Mouse (Mus musculus): ENCODE data around the gene 2410137M14Rik. TPM values are rescaled to one million over a fixed set of nuclear protein-coding genes. Genes with fewer than 3 reads are reported as not detected.

The 2410137M14Rik gene
- polyA plus RNA-seq, 1 experiment from 2014 or later: not detected

DNA sequence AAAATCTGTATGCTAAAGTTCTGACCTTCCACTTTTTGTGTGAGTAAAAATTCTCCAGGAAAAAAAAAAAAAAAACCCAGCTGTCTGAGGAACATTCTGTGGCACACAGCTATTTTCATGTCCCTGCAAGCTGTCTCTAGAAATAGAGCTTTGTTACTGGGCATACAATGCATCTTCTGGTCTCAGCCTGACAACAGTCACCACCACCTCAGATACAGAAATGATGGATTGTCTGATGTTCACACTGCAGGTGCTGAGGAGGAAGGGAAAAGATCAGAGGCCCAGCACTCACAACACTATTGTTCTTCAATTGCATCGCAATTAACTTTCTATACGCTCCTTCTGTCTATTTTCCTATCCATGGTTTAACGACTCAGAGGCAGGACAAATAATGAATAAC is 37.3 kb upstream of the 2410137M14Rik start:
- 65% methylated on average over 3 of the region's 3 CpGs for WGBS
- DNase-seq (ENCODE audit: low spot score) (no peak), ATAC-seq (replicated peaks; ENCODE audit: low FRiP score) (no peak)
- no peaks in the 10 kb centered on the region for H3K36me3 ChIP-seq (ENCODE audit: control insufficient read depth, insufficient read depth, low read length)
- H3K4me2 ChIP-seq (ENCODE audit: low read depth, low read length, severe bottlenecking): no peak overlapping the region
- no peak overlapping the region for H3K4me3 ChIP-seq (ENCODE audit: low read depth, low read length)
- no peak overlapping the region for H3K27ac ChIP-seq (ENCODE audit: low read depth, low read length)
- no peaks in the 10 kb centered on the region for H3K4me1 ChIP-seq (replicated peaks; ENCODE audit: control insufficient read depth, insufficient read depth, low read length)
- H3K27me3 ChIP-seq (ENCODE audit: control insufficient read depth, insufficient read depth, low read length): no peaks in the 10 kb centered on the region
- no peaks in the 10 kb centered on the region for H3K9me3 ChIP-seq (ENCODE audit: control insufficient read depth, low read length)
- H3K9ac ChIP-seq (ENCODE audit: low read length): no peak overlapping the region

DNA sequence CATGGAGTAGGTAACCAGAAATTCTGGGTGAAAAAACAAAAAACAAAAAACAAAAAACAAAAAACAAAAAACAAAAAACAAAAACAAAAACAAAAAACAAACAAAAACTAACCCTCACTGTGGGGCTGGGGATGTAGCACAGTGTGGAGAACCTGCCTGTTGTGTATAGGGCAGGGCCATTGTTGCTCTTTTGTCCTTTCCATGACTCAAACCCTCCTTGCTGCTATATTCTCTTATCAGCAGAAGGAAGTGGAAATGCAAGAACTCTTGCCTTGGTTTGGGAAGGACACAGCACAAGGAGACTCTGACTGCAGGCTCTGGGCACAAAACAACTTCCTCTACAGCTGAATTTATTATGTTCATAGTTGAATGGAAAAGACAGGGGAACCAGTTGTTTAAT is 35.3 kb upstream of the 2410137M14Rik start:
- Histone ChIP-seq H3K27me3 (ENCODE audit: control insufficient read depth, insufficient read depth, low read length) (no peaks in the 10 kb centered on the region), H3K4me3 (ENCODE audit: low read depth, low read length) (no peak overlapping the region), H3K4me2 (ENCODE audit: low read depth, low read length, severe bottlenecking) (no peak overlapping the region), H3K36me3 (ENCODE audit: control insufficient read depth, insufficient read depth, low read length) (no peaks in the 10 kb centered on the region; the same call in 1 of the 2 replicates), H3K27ac (ENCODE audit: low read depth, low read length) (no peak overlapping the region), H3K9me3 (ENCODE audit: control insufficient read depth, low read length) (no peaks in the 10 kb centered on the region), H3K4me1 (replicated peaks; ENCODE audit: control insufficient read depth, insufficient read depth, low read length) (0 out of 2 replicates have a peak, but pooled peaks cover 2% of the 10 kb centered on the region), H3K9ac (ENCODE audit: low read length) (no peak overlapping the region)
- DNase-seq (ENCODE audit: low spot score) (no peak), ATAC-seq (replicated peaks; ENCODE audit: low FRiP score) (no peak)

DNA sequence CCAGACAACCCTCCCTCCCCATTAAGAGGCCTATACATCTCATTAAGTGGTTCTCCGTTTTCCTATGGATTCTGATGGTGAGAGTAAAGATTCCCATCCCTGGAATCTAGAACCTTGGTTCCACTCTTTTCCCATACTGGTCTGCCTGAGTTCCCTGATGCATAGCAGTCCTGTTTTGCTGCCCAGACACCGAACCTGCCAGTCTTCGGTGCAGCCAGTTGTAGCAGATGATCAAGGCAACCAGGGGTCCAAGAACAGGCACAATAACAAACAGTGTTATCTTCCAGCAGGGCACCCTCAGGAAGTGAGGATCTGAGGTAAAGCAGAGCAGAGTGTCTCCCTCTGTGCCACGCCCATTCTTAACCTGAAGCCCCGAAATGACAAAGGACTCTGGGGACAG is 31.1 kb upstream of the 2410137M14Rik start:
- ATAC-seq (replicated peaks; ENCODE audit: low FRiP score): no peak
- no peak overlapping the region for H3K9ac ChIP-seq (ENCODE audit: low read length)
- no peaks in the 10 kb centered on the region for H3K9me3 ChIP-seq (ENCODE audit: control insufficient read depth, low read length)
- H3K4me3 ChIP-seq (ENCODE audit: low read depth, low read length): no peak overlapping the region
- no peak for DNase-seq (ENCODE audit: low spot score)
- no peak overlapping the region for H3K27ac ChIP-seq (ENCODE audit: low read depth, low read length)
- 0 out of 2 replicates have a peak, but pooled peaks cover 2% of the 10 kb centered on the region for H3K4me1 ChIP-seq (replicated peaks; ENCODE audit: control insufficient read depth, insufficient read depth, low read length)
- peaks cover 10% of the 10 kb centered on the region for H3K36me3 ChIP-seq (ENCODE audit: control insufficient read depth, insufficient read depth, low read length)
- H3K4me2 ChIP-seq (ENCODE audit: low read depth, low read length, severe bottlenecking): no peak overlapping the region
- WGBS: 76% methylated on average over 5 of the region's 5 CpGs
- no peaks in the 10 kb centered on the region for H3K27me3 ChIP-seq (ENCODE audit: control insufficient read depth, insufficient read depth, low read length)

DNA sequence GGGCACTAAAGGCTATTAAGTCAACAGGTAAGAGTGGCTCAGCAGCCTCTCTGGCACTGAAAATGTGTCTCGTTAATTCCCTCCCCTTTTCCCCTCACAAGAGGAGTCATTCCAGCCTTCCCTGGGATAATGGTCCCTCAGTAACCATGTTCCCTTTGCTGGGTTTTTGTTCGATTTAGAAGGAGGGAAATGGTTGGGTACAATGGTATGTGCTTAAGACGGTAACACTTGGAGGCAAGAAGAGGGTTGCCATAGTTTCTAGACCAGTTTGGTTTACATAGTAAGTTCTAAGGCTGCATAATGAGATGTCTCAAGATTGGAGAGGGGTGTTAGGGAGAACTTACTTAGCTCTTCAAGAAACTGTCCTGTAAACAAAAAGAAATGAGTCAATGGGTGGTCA is 30.7 kb upstream of the 2410137M14Rik start:
- Histone ChIP-seq H3K4me3 (ENCODE audit: low read depth, low read length) (no peak overlapping the region), H3K9me3 (ENCODE audit: control insufficient read depth, low read length) (no peaks in the 10 kb centered on the region), H3K27me3 (ENCODE audit: control insufficient read depth, insufficient read depth, low read length) (no peaks in the 10 kb centered on the region), H3K36me3 (ENCODE audit: control insufficient read depth, insufficient read depth, low read length) (peaks cover 10% of the 10 kb centered on the region), H3K27ac (ENCODE audit: low read depth, low read length) (no peak overlapping the region), H3K4me2 (ENCODE audit: low read depth, low read length, severe bottlenecking) (no peak overlapping the region), H3K4me1 (replicated peaks; ENCODE audit: control insufficient read depth, insufficient read depth, low read length) (0 out of 2 replicates have a peak, but pooled peaks cover 2% of the 10 kb centered on the region), H3K9ac (ENCODE audit: low read length) (no peak overlapping the region)
- WGBS: 78% methylated on average over 3 of the region's 3 CpGs
- ATAC-seq (replicated peaks; ENCODE audit: low FRiP score) (no peak), DNase-seq (ENCODE audit: low spot score) (no peak)

DNA sequence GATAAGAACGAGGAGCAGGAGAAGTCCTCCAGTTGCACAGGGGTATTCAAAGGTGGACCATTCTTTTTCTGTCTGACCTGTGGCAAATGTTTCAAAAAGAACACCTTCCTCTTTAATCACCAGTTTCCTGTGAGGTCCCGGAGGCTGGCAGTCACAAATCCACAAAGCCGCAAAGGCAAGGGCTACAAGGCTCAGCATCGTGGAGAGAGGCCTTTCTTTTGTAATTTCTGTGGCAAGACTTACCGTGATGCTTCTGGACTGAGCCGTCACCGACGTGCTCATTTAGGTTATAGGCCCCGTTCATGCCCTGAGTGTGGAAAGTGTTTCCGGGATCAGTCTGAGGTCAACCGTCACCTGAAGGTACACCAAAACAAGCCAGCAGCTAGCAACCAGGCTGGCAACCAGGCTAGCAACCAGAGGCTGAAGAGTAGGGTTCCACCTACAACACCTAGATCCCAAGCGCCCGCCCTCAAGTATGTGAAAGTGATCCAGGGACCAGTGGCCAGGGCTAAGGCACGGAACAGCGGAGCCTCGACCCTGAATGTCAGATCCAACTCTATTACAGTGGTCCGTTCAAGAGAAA is 28.5 kb upstream of the 2410137M14Rik start:
- no peak overlapping the region for H3K9ac ChIP-seq (ENCODE audit: low read length)
- 93% methylated on average over 17 of the region's 17 CpGs for WGBS
- no peak for DNase-seq (ENCODE audit: low spot score)
- H3K27me3 ChIP-seq (ENCODE audit: control insufficient read depth, insufficient read depth, low read length): no peaks in the 10 kb centered on the region
- no peak for ATAC-seq (replicated peaks; ENCODE audit: low FRiP score)
- 0 out of 2 replicates have a peak, but pooled peaks cover 2% of the 10 kb centered on the region for H3K4me1 ChIP-seq (replicated peaks; ENCODE audit: control insufficient read depth, insufficient read depth, low read length)
- H3K27ac ChIP-seq (ENCODE audit: low read depth, low read length): no peak overlapping the region
- H3K36me3 ChIP-seq (ENCODE audit: control insufficient read depth, insufficient read depth, low read length): peaks cover 10% of the 10 kb centered on the region
- no peak overlapping the region for H3K4me3 ChIP-seq (ENCODE audit: low read depth, low read length)
- no peaks in the 10 kb centered on the region for H3K9me3 ChIP-seq (ENCODE audit: control insufficient read depth, low read length)
- H3K4me2 ChIP-seq (ENCODE audit: low read depth, low read length, severe bottlenecking): no peak overlapping the region

DNA sequence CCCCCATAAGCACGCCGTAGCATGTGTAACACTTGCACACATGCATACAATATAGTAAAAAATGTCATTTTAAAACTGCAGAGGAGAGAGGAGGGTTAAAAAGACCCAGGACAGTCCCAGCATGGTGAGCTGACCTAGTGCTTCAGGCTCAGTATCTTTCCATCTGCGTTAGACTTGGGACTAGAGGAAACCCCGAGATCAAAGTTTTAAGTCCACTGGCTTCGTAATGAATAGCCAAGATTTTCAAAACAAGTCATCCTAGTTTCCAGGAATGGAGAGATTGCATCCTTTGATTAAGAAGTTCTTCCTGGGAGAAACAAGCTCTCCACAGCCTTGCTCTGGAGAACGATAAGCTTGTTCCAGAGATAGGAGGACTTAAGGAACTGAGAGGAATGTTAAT is 27.1 kb upstream of the 2410137M14Rik start:
- 92% methylated on average over 6 of the region's 6 CpGs for WGBS
- no peaks in the 10 kb centered on the region for H3K9me3 ChIP-seq (ENCODE audit: control insufficient read depth, low read length)
- ATAC-seq (replicated peaks; ENCODE audit: low FRiP score) (no peak), DNase-seq (ENCODE audit: low spot score) (no peak)
- no peak overlapping the region for H3K4me2 ChIP-seq (ENCODE audit: low read depth, low read length, severe bottlenecking)
- no peak overlapping the region for H3K27ac ChIP-seq (ENCODE audit: low read depth, low read length)
- no peak overlapping the region for H3K4me3 ChIP-seq (ENCODE audit: low read depth, low read length)
- no peak overlapping the region for H3K9ac ChIP-seq (ENCODE audit: low read length)
- H3K36me3 ChIP-seq (ENCODE audit: control insufficient read depth, insufficient read depth, low read length): peaks cover 10% of the 10 kb centered on the region
- 0 out of 2 replicates have a peak, but pooled peaks cover 2% of the 10 kb centered on the region for H3K4me1 ChIP-seq (replicated peaks; ENCODE audit: control insufficient read depth, insufficient read depth, low read length)
- H3K27me3 ChIP-seq (ENCODE audit: control insufficient read depth, insufficient read depth, low read length): no peaks in the 10 kb centered on the region

DNA sequence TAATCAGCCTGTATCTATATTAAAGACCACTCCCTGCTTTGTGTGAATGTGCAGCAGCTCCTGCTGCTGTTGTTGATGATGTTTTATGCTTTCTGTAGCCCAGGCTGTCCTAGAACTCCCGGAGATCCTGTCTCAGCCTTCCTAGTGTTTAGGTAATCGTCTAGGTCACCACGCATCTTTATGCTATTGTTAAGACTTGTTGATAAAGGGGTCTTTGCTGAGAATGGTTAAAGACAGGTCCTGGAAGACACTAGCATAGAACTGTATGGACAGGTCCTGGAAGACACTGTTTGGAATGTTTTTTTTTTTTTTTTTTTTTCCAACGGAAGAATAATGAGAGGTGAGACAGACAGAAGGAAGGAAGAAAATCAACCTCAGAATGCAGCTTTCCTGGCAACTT is 22.3 kb upstream of the 2410137M14Rik start:
- no peak for DNase-seq (ENCODE audit: low spot score)
- ATAC-seq (replicated peaks; ENCODE audit: low FRiP score): peak; percentile 6; the same call in 1 of the 2 replicates
- Histone ChIP-seq H3K4me1 (replicated peaks; ENCODE audit: control insufficient read depth, insufficient read depth, low read length) (peaks cover 2% of the 10 kb centered on the region; the same call in 1 of the 2 replicates), H3K27ac (ENCODE audit: low read depth, low read length) (no peak overlapping the region), H3K36me3 (ENCODE audit: control insufficient read depth, insufficient read depth, low read length) (no peaks in the 10 kb centered on the region), H3K9me3 (ENCODE audit: control insufficient read depth, low read length) (no peaks in the 10 kb centered on the region), H3K4me3 (ENCODE audit: low read depth, low read length) (peak overlapping the region; percentile 59), H3K9ac (ENCODE audit: low read length) (peak overlapping the region; percentile 90), H3K4me2 (ENCODE audit: low read depth, low read length, severe bottlenecking) (peak overlapping the region; percentile 65), H3K27me3 (ENCODE audit: control insufficient read depth, insufficient read depth, low read length) (no peaks in the 10 kb centered on the region)
- 51% methylated on average over 4 of the region's 4 CpGs for WGBS

DNA sequence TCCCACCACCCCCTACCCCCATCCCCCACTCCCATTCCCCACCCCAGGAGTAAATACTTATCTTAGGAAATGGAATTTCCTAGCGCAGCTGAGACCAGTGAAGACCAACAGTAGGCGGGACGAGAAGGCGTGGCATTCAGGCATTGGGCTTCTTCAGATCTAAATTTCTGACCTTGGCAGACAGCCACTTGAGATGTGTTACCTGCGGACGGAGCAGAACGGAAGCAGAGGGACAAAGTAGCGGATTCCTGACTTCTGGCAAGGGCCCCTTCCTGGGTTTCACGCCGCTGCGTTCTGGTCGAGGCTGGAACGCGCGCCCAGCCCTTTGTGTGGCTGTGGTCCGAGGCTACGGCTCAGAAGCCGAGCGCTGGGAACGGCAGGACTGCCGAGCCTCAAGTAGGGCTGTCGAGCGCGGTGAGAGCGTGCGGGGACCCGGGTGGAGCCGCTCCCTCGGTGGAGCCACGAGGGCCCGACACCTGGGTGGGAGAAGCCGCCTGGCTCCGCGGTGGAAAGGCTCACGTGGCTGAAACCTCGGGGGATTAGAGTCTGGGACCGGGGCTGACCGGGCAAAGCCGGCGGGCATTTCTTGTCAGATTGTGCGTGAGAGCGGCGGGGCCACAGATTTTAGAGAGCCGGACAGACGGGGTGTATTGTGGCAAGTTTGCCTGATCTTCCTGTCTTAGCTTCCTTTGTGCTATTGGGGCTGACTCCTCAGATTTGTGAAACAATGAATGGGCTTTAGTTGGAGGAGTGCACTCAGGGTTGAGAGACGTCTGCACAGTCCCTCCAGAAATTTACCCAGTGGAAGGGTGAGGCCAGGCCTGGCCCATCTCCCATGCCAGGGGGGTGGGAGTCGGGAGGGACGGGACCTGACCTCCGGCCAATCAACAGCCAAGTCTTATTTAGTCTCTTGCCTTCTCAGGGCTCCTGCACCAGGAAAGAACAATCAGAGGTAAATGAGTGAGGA is 21.6 kb upstream of the 2410137M14Rik start:
- Histone ChIP-seq H3K36me3 (ENCODE audit: control insufficient read depth, insufficient read depth, low read length) (no peaks in the 10 kb centered on the region), H3K27me3 (ENCODE audit: control insufficient read depth, insufficient read depth, low read length) (no peaks in the 10 kb centered on the region), H3K9me3 (ENCODE audit: control insufficient read depth, low read length) (no peaks in the 10 kb centered on the region), H3K27ac (ENCODE audit: low read depth, low read length) (peak overlapping the region; percentile 78), H3K4me3 (ENCODE audit: low read depth, low read length) (peak overlapping the region; percentile 59), H3K4me1 (replicated peaks; ENCODE audit: control insufficient read depth, insufficient read depth, low read length) (peaks cover 2% of the 10 kb centered on the region; the same call in 1 of the 2 replicates), H3K9ac (ENCODE audit: low read length) (peak overlapping the region; percentile 90), H3K4me2 (ENCODE audit: low read depth, low read length, severe bottlenecking) (peak overlapping the region; percentile 65)
- under 1% methylated on average over 49 of the region's 49 CpGs for WGBS
- peak; percentile 86 for ATAC-seq (replicated peaks; ENCODE audit: low FRiP score)
- DNase-seq (ENCODE audit: low spot score): peak; percentile 82
